Mouse (Mus musculus) heart, embryonic 11.5 days (tissue): Measurements from ENCODE around the gene Atp13a3. TPM values are rescaled to one million over a fixed set of nuclear protein-coding genes. Genes with fewer than 3 reads are reported as not detected.

Experiments used
- ATAC-seq: fragments of 200-750 bp; cut with Nextera tagmentation; replicated peaks from 2 replicates; pipeline ENCODE4 v1.8.0; 2017; ENCODE audit warnings: moderate library complexity; ENCODE audit not compliant: insufficient number of reproducible peaks, low FRiP score, low TSS enrichment
- H3K27ac ChIP-seq: fragments of 300-500 bp; sonication (generic); 2 replicates; pipeline ENCODE4 v1.5.1; 2014; ENCODE audit warnings: mild to moderate bottlenecking, low read depth, low read length
- H3K27me3 ChIP-seq: fragments of 300-500 bp; sonication (generic); 2 replicates; pipeline ENCODE4 v1.6.1; 2014; ENCODE audit warnings: mild to moderate bottlenecking, low read length, mixed read lengths; ENCODE audit not compliant: control insufficient read depth, insufficient read depth
- H3K36me3 ChIP-seq: fragments of 300-500 bp; sonication (generic); 2 replicates; pipeline ENCODE4 v1.6.1; 2014; ENCODE audit warnings: mild to moderate bottlenecking, low read length, moderate library complexity, mixed read lengths; ENCODE audit not compliant: control insufficient read depth, insufficient read depth
- H3K4me1 ChIP-seq: fragments of 300-500 bp; sonication (generic); 2 replicates; pipeline ENCODE4 v1.6.1; 2014; ENCODE audit warnings: low read length; ENCODE audit not compliant: control insufficient read depth, insufficient read depth
- H3K4me2 ChIP-seq: fragments of 300-500 bp; sonication (generic); 2 replicates; pipeline ENCODE4 v1.6.1; 2014; ENCODE audit warnings: mild to moderate bottlenecking, moderate library complexity
- H3K4me3 ChIP-seq: fragments of 300-500 bp; sonication (generic); 2 replicates; pipeline ENCODE4 v1.5.1; 2014; ENCODE audit warnings: low read depth, low read length
- H3K9ac ChIP-seq: fragments of 300-500 bp; sonication (generic); 2 replicates; pipeline ENCODE4 v1.6.1; 2014; ENCODE audit warnings: mild to moderate bottlenecking, low read depth, low read length, moderate library complexity
- H3K9me3 ChIP-seq: fragments of 300-500 bp; sonication (generic); replicated peaks from 2 replicates; pipeline ENCODE4 v1.6.1; 2016; ENCODE audit warnings: low read length; ENCODE audit not compliant: control insufficient read depth
- WGBS: fragments of 180-500 bp; shearing (Covaris S2); extraction: QIAGEN DNeasy Blood & Tissue Kit; methylation state at CpG from one replicate; pipeline ENCODE4 v1.1.7; 2014; ENCODE audit not compliant: insufficient replicate concordance; 5-methylcytosine and 5-hydroxymethylcytosine counted together
- polyA plus RNA-seq: library from polyadenylated mRNA; unstranded; fragments of >200 nt; fragmentation: Nextera tagmentation; extraction: Ambion mirVana; gene quantifications from 2 replicates; pipeline ENCODE4 v1.2.1, GENCODE M21; 2014

Atp13a3 gene
- polyA plus RNA-seq, 1 experiment from 2014 or later = 14.3 TPM

DNA sequence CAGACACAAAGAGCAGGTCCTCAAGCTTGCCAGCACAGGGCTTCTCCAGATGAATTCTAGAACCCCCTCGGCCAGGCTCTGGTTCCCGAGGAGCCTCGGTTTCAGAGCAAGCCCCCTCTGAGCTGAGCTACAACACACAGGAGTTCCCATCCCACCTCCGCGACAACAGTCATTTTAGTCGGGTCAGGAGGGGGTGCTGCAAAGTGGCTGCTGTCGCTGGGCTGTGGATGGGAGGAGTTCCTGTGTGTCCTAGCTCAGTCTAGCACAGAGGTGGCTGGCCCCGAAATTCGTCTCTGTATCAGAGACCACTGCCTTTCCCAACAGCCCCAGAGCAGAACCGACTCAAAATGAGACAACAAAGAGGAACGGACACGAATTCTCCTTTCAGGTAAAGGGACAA lies 98.5 kb downstream of the Atp13a3 start:
- Histone ChIP-seq H3K4me3 (no peak overlapping the region), H3K9me3 (no peaks in the 10 kb centered on the region), H3K9ac (no peak overlapping the region), H3K36me3 (no peaks in the 10 kb centered on the region), H3K27me3 (peaks cover 63% of the 10 kb centered on the region), H3K4me1 (peaks cover 14% of the 10 kb centered on the region), H3K27ac (no peak overlapping the region), H3K4me2 (no peak overlapping the region)
- no peak for ATAC-seq
- 40% methylated on average over 12 of the region's 12 CpGs for WGBS

DNA sequence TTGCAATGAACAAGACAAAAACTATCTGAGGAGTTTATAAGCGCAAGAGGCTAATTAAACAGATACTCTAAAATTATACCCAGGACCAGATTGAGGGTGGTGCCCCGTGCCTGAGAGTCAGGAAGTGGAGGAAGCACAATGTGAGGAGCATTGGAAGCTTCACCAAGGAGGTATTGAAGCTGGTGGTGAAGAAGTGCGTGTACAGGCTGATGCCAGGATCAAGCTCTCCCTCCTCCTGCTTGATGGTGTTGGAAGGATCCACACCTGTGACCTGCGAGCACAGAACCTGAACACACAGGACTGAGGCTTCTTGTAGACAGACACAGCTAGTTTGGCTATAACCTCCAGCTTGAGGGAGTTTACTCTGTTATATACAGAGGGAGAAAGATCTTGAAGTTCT lies 99.7 kb downstream of the Atp13a3 start:
- 83% methylated on average over 4 of the region's 4 CpGs for WGBS

DNA sequence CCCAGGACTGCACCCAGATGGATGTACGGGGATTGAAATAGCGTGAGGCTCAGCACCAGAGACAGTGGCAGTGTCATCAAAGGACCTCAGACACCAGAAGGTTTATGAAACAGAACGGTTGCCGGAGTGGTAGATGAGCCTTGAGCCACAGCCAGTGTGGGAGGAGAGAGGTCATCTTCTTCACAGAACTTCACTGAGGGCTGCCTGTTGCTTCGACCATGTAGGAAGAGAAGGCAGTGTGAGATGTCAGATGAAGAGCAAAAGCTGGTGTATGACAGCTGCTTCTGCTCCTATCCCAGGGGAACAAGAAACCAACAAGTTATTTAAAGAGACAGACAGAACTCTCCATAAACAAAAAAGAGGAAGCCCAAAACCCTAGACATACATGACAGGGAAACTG lies 101.5 kb downstream of the Atp13a3 start:
- peaks cover 10% of the 10 kb centered on the region for H3K4me1 ChIP-seq
- no peak overlapping the region for H3K4me2 ChIP-seq
- H3K27ac ChIP-seq = no peak overlapping the region
- WGBS = 54% methylated on average over 5 of the region's 5 CpGs
- H3K27me3 ChIP-seq = peaks cover 48% of the 10 kb centered on the region
- H3K4me3 ChIP-seq = no peak overlapping the region
- no peak for ATAC-seq
- no peaks in the 10 kb centered on the region for H3K36me3 ChIP-seq
- no peaks in the 10 kb centered on the region for H3K9me3 ChIP-seq
- no peak overlapping the region for H3K9ac ChIP-seq

More for the DNA sequence above, 99.7 kb downstream of the Atp13a3 start:
- Histone ChIP-seq H3K9ac (no peak overlapping the region), H3K27me3 (peaks cover 59% of the 10 kb centered on the region), H3K4me3 (no peak overlapping the region), H3K36me3 (no peaks in the 10 kb centered on the region), H3K9me3 (no peaks in the 10 kb centered on the region), H3K4me2 (no peak overlapping the region), H3K27ac (no peak overlapping the region), H3K4me1 (peaks cover 14% of the 10 kb centered on the region)
- ATAC-seq = no peak

DNA sequence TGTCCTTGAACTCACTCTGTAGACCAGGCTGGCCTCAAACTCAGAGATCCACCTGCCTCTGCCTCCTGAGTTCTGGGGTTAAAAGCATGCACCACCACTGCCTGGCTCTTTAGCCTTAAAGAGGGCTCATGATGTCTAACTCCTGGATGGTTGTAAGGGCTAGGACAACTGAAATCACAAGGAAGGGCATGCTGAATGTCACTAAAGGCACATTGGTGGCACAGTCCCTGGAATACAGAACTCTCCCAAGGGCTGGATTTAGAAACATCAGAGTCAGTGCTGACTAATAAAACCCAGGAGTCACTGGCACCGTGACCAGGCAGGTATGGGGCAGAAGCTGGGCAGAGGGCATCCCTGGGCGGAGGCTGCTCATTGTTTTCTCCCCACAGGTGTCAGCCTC lies 102.4 kb downstream of the Atp13a3 start:
- peaks cover 39% of the 10 kb centered on the region for H3K27me3 ChIP-seq
- H3K4me3 ChIP-seq = no peak overlapping the region
- no peak overlapping the region for H3K4me2 ChIP-seq
- 80% methylated on average over 2 of the region's 2 CpGs for WGBS
- no peak overlapping the region for H3K9ac ChIP-seq
- peaks cover 3% of the 10 kb centered on the region for H3K4me1 ChIP-seq
- no peaks in the 10 kb centered on the region for H3K9me3 ChIP-seq
- no peak overlapping the region for H3K27ac ChIP-seq
- H3K36me3 ChIP-seq = no peaks in the 10 kb centered on the region
- no peak for ATAC-seq

DNA sequence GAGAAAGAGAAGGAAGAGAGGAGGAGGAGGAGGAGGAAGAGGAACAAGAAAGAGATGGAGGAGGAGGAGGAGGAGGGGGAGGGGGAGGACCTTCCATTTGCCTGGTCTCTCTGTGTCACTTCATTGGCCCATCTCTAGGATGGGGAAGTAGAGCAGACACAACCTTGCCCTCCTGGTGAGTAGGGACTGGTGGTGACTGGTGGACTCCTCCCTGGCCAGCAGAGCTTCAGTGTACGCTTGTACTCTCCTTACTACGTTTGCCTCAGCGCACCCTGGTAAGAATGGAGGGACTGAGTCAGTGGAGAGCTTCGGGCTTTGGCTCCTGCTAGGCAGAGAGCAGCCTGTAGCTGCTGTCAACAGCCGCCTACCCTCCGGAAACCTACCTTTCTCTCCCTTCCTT lies 103.1 kb downstream of the Atp13a3 start:
- Histone ChIP-seq H3K4me2 (no peak overlapping the region), H3K4me1 (no peaks in the 10 kb centered on the region), H3K9me3 (no peaks in the 10 kb centered on the region), H3K9ac (no peak overlapping the region), H3K27me3 (peaks cover 32% of the 10 kb centered on the region), H3K36me3 (no peaks in the 10 kb centered on the region), H3K27ac (no peak overlapping the region), H3K4me3 (no peak overlapping the region)
- 84% methylated on average over 6 of the region's 6 CpGs for WGBS
- ATAC-seq = no peak

DNA sequence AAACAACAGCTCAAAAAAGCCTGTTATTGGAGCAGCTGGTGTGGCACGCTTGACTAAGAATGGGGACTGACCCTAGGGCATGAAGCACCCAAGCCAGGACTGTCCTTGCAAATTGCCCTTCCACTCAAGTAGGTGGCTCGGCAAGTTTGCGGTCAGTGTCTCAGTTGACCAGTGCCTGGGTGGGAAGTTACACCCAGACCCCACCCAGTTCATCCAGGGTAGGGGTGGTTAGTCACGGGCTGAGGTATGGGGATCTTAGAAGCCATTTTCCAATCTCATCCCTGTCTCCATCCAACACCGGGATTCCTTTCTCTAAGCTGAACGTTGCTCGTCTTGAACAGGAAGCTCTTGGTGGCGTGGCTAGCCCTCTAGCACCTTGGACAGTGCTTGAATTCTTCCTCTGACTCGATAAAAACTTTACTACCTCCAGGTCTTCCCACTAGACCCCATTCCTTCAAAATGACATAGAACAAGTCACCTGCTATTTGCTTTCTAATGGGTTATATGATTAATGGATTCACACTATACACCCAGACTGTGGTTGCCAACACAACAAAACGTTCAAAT lies 106.0 kb downstream of the Atp13a3 start:
- Histone ChIP-seq H3K36me3 (no peaks in the 10 kb centered on the region), H3K4me2 (no peak overlapping the region), H3K4me3 (no peak overlapping the region), H3K9ac (no peak overlapping the region), H3K27me3 (peaks cover 21% of the 10 kb centered on the region), H3K4me1 (no peaks in the 10 kb centered on the region), H3K27ac (no peak overlapping the region), H3K9me3 (no peaks in the 10 kb centered on the region)
- ATAC-seq = no peak
- 57% methylated on average over 10 of the region's 10 CpGs for WGBS

DNA sequence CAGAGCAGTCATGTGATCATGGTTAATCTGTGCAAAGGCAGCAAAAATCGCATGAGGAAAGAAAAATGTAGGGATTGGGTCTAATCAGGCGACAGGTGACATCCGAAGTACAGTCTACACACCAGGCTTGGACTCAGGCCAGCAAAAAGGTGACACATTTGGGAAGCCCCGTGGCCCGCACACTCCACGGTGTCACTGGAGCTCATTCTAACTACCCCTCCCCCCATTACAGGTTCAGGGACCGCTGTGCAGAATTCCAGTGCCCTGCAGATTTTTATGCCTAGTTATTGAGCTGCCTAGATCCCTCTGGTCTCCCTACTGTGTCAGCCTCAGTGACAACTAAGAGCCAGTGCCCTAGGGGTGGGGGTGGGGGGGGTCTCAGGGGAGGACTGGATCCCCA lies 108.3 kb downstream of the Atp13a3 start:
- no peak overlapping the region for H3K27ac ChIP-seq
- no peak overlapping the region for H3K9ac ChIP-seq
- H3K27me3 ChIP-seq = peaks cover 11% of the 10 kb centered on the region
- no peaks in the 10 kb centered on the region for H3K4me1 ChIP-seq
- no peaks in the 10 kb centered on the region for H3K9me3 ChIP-seq
- no peak for ATAC-seq
- 81% methylated on average over 7 of the region's 7 CpGs for WGBS
- no peak overlapping the region for H3K4me2 ChIP-seq
- H3K4me3 ChIP-seq = no peak overlapping the region
- no peaks in the 10 kb centered on the region for H3K36me3 ChIP-seq

DNA sequence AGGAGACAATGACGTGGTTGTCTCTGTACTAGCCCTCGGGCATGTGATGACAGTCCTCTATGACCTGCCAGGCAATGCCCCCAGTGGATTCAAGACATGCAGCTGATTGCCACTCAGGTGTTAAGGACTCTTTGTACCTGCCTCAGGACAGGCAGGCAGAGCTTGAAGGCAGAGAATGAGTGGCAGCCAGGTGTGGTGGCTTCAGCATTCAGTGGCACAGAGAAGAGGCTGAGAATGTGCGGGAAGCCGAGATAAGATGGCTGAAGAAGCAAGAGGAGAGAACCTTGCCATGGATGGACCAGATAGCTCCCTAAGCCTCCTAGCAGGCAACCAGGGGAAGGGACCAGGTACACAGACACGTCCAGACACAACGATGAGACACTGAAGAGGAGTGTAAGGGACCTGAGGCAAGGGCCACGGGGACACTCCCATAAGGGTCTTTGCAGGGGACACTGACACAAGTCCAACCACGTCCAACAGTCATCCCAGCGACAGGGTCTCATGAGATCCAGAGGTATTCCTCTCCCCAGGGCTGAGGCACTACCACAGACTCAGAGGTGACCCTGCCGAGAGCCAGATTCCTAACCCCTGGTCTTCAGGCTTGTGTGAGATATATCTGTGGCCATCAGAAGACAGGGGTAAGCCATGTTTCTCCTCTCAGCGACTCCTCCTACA lies 109.0 kb downstream of the Atp13a3 start:
- Histone ChIP-seq H3K4me1 (no peaks in the 10 kb centered on the region), H3K9ac (no peak overlapping the region), H3K27me3 (peaks cover 11% of the 10 kb centered on the region; the same call in 1 of the 2 replicates), H3K36me3 (no peaks in the 10 kb centered on the region), H3K4me2 (no peak overlapping the region), H3K9me3 (no peaks in the 10 kb centered on the region), H3K4me3 (no peak overlapping the region), H3K27ac (no peak overlapping the region)
- ATAC-seq = no peak
- WGBS = 78% methylated on average over 11 of the region's 11 CpGs

DNA sequence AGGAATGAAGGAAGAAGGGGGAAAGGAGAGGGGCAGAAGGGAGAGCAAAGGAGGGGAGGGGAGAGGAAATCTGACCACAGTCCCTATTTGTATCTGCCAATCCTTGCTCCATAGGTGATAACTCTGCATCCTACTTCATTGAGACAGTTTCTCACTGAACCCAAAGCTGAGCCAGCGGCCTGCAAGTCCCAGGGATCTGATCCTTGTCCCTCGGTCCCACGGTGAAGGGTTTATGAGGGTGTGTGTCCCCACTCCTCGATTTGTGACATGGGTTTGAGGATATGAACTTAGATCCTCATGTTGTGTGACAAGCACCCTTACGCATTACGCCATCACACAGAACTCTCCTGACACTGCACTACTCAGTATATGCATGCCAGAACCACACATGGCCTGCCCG lies 110.7 kb downstream of the Atp13a3 start:
- H3K4me2 ChIP-seq = no peak overlapping the region
- WGBS = 82% methylated on average over 7 of the region's 7 CpGs

More for the DNA sequence above, 110.7 kb downstream of the Atp13a3 start:
- Histone ChIP-seq H3K9me3 (no peaks in the 10 kb centered on the region), H3K4me3 (no peak overlapping the region), H3K9ac (no peak overlapping the region), H3K27ac (no peak overlapping the region), H3K36me3 (no peaks in the 10 kb centered on the region), H3K4me1 (no peaks in the 10 kb centered on the region), H3K27me3 (peaks cover 8% of the 10 kb centered on the region; the same call in 1 of the 2 replicates)
- no peak for ATAC-seq
